Mouse (Mus musculus) thymus, adult 2 months (tissue): ENCODE results near the gene Gas2l3.

ENCODE experiments used
- CTCF ChIP-seq: fragments of 200-500 bp; IDR thresholded peaks from 2 replicates; pipeline ENCODE4 v1.5.1; 2012; ENCODE audit warnings: mild to moderate bottlenecking, control low read depth, low read length, moderate library complexity, borderline replicate concordance; ENCODE audit not compliant: control insufficient read depth, poor library complexity, insufficient read depth; ENCODE audit errors: extremely low read depth
- POLR2A ChIP-seq: fragments of 200-500 bp; IDR thresholded peaks from 2 replicates; pipeline ENCODE4 v1.6.1; 2012; ENCODE audit warnings: mild to moderate bottlenecking, low read length, control low read depth, moderate library complexity; ENCODE audit not compliant: control insufficient read depth, poor library complexity, insufficient read depth; ENCODE audit errors: extremely low read depth

- TF ChIP-seq CTCF = no peak
- no peak for TF ChIP-seq POLR2A
Observed at GRCm38 (mm10) chr10:89483113-89483512, 39.3 kb upstream of the Gas2l3 start.
